Mouse (Mus musculus) spleen, adult 2 months (tissue): ENCODE data around the gene L2hgdh.

ENCODE experiments used
- CTCF ChIP-seq: fragments of 200-500 bp; IDR thresholded peaks from 2 replicates; pipeline ENCODE4 v1.5.1; 2011; ENCODE audit warnings: mild to moderate bottlenecking, inconsistent platforms; ENCODE audit not compliant: insufficient read depth, insufficient read length, insufficient replicate concordance; ENCODE audit errors: extremely low read depth
- POLR2A ChIP-seq: fragments of 200-500 bp; IDR thresholded peaks from 2 replicates; pipeline ENCODE4 v1.6.1; 2011; ENCODE audit warnings: low read depth, low read length, inconsistent platforms

DNA sequence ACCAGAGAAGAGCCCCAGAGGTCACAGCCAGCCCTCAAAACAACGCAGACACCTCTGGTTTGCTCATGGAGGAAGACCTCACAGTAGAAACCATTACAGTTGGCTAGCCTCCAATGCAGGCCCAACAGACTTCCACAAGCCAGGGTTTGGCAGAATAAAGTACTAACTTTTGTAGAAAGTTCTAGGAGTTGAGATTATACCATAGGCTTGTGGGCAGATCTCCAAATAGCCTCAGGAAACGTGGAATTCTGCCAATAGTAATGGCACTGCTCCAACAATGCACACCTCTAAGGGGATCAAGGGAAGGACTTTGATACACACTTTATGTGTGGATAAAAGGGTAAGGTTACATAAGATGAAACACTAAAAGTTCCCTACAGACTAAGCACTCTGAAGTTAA, 36.3 kb downstream of the L2hgdh start:
- TF ChIP-seq POLR2A: no peak
- no peak for TF ChIP-seq CTCF
